Mouse (Mus musculus) cerebellum, adult 2 months (tissue): Measurements from ENCODE around the gene Ephb2.

Experiments used
- CTCF ChIP-seq: fragments of 200-500 bp; IDR thresholded peaks from 2 replicates; pipeline ENCODE4 v1.5.1; 2011; ENCODE audit warnings: low read depth, mild to moderate bottlenecking, control low read depth, low read length, moderate library complexity, borderline replicate concordance; ENCODE audit not compliant: insufficient read depth
- POLR2A ChIP-seq: fragments of 200-500 bp; IDR thresholded peaks from 2 replicates; pipeline ENCODE4 v1.6.1; 2011; ENCODE audit warnings: low read length, control low read depth, borderline replicate concordance; ENCODE audit not compliant: insufficient read depth

DNA sequence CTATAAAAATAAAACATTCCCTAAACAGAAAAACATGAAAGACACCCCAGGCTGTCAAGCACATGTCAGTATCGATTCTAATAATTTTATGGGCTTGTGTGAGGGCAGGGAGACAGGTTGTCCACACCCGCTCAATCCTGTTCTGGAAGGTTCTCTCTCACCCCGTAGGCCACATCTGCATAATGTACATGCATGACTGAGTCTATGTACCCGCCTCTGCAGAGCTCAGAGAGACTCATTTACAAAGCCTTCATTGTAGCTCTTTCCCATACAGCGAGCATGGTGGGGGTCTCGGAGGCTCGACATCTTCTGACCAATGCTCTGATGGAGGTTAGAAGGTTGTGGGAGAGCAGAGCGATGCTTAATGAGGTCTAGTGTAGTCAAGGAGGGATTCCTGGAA, 108.8 kb downstream of the Ephb2 start:
- TF ChIP-seq POLR2A (no peak), CTCF (no peak)
